Mouse (Mus musculus) heart, embryonic 15.5 days (tissue): ENCODE data around the gene Fsip1. TPM values are rescaled to one million over a fixed set of nuclear protein-coding genes. Genes with fewer than 3 reads are reported as not detected.

Experiments
- ATAC-seq: fragments of 200-750 bp; cut with Nextera tagmentation; replicated peaks from 2 replicates; pipeline ENCODE4 v1.8.0; 2017; ENCODE audit warnings: low read depth, moderate TSS enrichment; ENCODE audit not compliant: insufficient number of reproducible peaks, insufficient read depth, low FRiP score
- H3K27ac ChIP-seq: fragments of 300-500 bp; sonication (generic); 2 replicates; pipeline ENCODE4 v1.5.1; 2015; ENCODE audit warnings: mild to moderate bottlenecking, inconsistent platforms
- H3K27me3 ChIP-seq: fragments of 300-500 bp; sonication (generic); 2 replicates; pipeline ENCODE4 v1.6.1; 2015; ENCODE audit warnings: inconsistent platforms
- H3K36me3 ChIP-seq: fragments of 300-500 bp; sonication (generic); 2 replicates; pipeline ENCODE4 v1.6.1; 2015; ENCODE audit warnings: mild to moderate bottlenecking, inconsistent platforms
- H3K4me1 ChIP-seq: fragments of 300-500 bp; sonication (generic); replicated peaks from 2 replicates; pipeline ENCODE4 v1.6.1; 2015; ENCODE audit warnings: inconsistent platforms
- H3K4me2 ChIP-seq: fragments of 300-500 bp; sonication (generic); 2 replicates; pipeline ENCODE4 v1.6.1; 2015; ENCODE audit warnings: inconsistent platforms, mild to moderate bottlenecking, moderate library complexity
- H3K4me3 ChIP-seq: fragments of 300-500 bp; sonication (generic); 2 replicates; pipeline ENCODE4 v1.5.1; 2015; ENCODE audit warnings: mild to moderate bottlenecking, inconsistent platforms
- H3K9ac ChIP-seq: fragments of 300-500 bp; sonication (generic); 2 replicates; pipeline ENCODE4 v1.6.1; 2015; ENCODE audit warnings: mild to moderate bottlenecking, inconsistent platforms
- H3K9me3 ChIP-seq: fragments of 300-500 bp; sonication (generic); replicated peaks from 2 replicates; pipeline ENCODE4 v1.6.1; 2016; ENCODE audit warnings: inconsistent platforms
- WGBS: fragments of 180-500 bp; shearing (Covaris S2); methylation state at CpG from one replicate; pipeline ENCODE4 v1.1.7; 2015; ENCODE audit warnings: mixed read lengths; 5-methylcytosine and 5-hydroxymethylcytosine counted together
- microRNA-seq: library from miRNA; unstranded; fragments of <30 nt; microRNA quantifications from one replicate; pipeline ENCODE4, GENCODE M21; 2016
- polyA plus RNA-seq: library from polyadenylated mRNA; unstranded; fragments of >200 nt; fragmentation: Nextera tagmentation; extraction: Ambion mirVana; gene quantifications from 2 replicates; pipeline ENCODE4 v1.2.1, GENCODE M21; 2015

Fsip1 gene
- polyA plus RNA-seq, 1 experiment from 2014 or later, result 0.10 TPM

DNA sequence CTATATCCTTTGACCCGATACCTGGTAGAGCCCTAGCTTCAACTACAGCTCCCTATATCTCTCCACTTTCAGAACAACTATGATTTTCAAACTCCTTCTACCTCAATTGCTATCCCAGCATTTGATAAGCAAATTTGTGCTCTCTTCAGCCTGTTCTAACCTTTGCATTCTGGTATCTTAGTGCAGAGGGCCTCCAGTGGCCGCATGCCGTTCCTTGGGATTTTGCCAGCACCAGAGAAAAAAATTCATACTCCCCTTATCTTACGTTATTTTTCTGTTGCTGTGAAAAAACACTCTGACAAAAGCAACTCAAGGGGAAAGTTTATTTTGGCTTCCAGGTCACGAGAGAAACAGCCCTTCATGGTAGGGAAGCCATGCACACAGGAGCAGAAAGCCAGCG is 173.1 kb downstream of the Fsip1 start:
- no peak overlapping the region for H3K27ac ChIP-seq
- ATAC-seq, result 0 out of 2 replicates have a peak, but pooled peaks have one; percentile 27
- H3K36me3 ChIP-seq, result no peaks in the 10 kb centered on the region
- no peak overlapping the region for H3K9ac ChIP-seq
- no peak overlapping the region for H3K4me3 ChIP-seq
- 42% methylated on average over 6 of the region's 6 CpGs for WGBS
- no peaks in the 10 kb centered on the region for H3K4me1 ChIP-seq
- no peak overlapping the region for H3K4me2 ChIP-seq
- H3K27me3 ChIP-seq, result no peaks in the 10 kb centered on the region
- H3K9me3 ChIP-seq, result no peaks in the 10 kb centered on the region

DNA sequence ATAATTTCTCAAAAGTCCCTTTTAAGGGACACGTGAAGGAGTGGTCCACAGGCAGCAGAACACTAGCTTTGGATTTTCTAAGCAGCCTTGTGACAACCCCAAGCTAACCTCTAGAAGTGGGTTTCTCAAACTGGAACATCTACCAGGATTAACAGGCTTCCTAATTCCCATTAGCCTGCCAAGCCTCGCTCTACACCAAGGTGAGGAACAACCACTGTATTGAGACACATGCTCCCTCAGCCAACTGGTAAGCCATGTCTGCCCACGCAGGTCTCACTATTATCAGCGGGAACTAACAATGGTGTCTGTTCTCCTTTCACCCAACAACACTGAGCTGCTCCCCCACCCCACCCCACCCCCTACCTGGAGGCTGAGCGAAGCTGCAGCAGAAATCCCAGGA is 175.2 kb downstream of the Fsip1 start:
- no peak for ATAC-seq
- Histone ChIP-seq H3K4me3 (no peak overlapping the region), H3K4me2 (no peak overlapping the region), H3K4me1 (no peaks in the 10 kb centered on the region), H3K36me3 (no peaks in the 10 kb centered on the region), H3K27ac (no peak overlapping the region), H3K9me3 (no peaks in the 10 kb centered on the region), H3K9ac (no peak overlapping the region), H3K27me3 (no peaks in the 10 kb centered on the region)
- 81% methylated on average over 5 of the region's 5 CpGs for WGBS

Small RNAs within 50 kb of the gene (microRNA-seq; reads per million reads assigned to microRNA genes)
- gene Gm22800, result not detected

Other genes with a start within 250 kb of the Fsip1 start
- 32.2 and 37.7 TPM in 2 replicates for gene Thbs1, start 145.1 kb downstream of the Fsip1 start, polyA plus RNA-seq
- gene Gpr176, start 116.5 kb upstream of the Fsip1 start, polyA plus RNA-seq, result 0.43 and 0.74 TPM in 2 replicates
- gene Eif2ak4, start 131.7 kb upstream of the Fsip1 start, polyA plus RNA-seq, result 5.4 and 6.7 TPM in 2 replicates
- 194 and 204 TPM in 2 replicates for gene Srp14, start 222.7 kb upstream of the Fsip1 start, polyA plus RNA-seq